Mouse (Mus musculus): ENCODE measurements around the gene Gm10837. TPM values are rescaled to one million over a fixed set of nuclear protein-coding genes. Genes with fewer than 3 reads are reported as not detected.

Gm10837 gene
- 0.09 TPM in 1 of 2 replicates, not detected in the other for polyA plus RNA-seq (2021; fragmentation: Nextera tagmentation)
- long read RNA-seq, experiment 1 = 0 reads
- long read RNA-seq, experiment 2, partial matches to known transcripts = 0 of 1 reads
- long read RNA-seq, experiment 2, other reads (novel, unspliced or antisense) = 0 of 1 reads

DNA sequence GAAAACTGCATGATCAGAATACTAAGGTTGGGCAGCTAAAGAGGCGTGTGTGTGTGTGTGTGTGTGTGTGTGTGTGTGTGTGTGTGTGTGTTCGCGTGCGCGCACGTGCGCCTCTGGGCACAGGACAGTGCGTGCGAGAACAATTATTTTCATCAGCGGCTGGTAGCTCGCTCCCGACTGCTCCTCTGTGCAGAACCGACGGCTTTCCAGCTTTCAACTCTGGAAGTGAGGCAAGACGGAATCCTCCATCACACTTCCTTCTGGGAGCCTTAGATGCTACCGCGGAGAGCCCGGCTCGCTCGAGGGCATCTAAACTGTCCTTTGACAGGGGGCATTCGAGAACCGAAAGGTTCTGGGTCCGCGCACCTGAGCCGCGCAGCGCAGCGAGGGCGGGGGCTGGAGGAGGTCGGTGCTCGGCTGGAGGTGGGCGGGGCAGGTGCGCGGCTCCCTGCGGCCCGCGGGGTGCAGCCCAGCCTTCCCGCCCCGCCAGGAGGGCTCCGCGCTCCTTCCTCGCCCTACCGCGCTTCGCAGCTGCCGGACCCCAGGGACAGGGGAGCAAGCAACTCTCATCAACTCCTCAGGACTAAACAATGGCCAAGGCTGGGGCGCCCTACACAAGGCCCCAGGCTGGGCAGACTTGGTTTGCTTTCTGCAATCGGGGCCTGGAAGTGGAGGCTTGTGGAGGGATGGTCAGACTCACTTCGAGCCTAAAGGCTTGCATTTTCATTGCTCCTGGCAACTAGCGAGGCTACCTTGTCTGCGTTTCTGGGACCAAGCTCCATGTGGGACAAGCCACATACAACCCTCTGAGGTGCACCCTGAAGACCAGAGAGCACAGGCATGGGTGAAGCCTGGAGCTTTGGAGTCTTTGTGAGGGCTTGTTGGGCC lies at the start of gene Gm10837:
TSS of gene Gm10837 (plus strand) at position 146 of the 888 bp plus-strand sequence.

DNA sequence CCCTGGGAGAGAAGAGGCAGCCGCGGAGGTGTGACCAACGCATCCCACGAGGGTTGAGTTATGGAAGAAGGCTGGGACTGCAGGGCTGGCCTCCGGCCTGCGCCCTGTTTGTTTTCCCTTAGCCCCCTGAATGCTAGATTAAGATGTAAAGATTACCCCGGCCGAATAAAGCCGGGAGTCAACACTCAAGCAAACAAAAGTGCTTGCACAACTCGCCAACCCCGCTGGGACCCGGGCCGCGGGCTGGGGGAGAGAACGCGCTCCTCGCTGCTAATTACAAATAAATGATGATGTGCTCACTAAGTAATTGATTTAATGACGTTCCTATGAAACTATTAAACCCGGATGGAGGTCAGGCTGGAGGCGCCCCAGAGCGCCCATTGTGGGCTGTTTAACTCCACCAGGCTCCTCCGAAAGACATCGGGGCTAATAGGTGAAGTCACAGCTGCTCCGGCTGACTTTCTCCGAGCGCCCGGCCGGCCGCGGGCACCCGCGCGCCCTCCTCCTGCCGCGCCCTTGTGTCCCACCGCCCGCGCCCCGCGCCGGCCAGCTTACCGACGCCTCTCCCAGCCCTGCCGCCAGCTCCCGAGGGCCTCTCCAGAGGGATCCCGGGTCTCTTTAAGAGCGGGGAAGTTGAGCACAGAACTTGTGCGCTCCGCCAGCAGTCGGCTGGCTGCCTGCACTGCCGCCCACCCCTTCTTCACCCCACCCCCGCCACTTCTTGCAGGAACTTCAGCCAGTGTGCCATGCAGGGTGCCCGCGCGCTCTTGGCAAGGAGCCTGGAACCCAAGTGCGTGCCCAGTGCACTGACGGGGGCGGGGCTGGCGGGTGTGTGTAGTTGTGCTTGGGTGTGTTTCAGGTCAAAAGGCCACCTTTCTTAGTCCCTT lies 39.6 kb upstream of the Gm10837 start, which contains the start of gene Gm5089:
TSS of gene Gm5089 (minus strand) at position 620 of the 887 bp plus-strand sequence.

DNA sequence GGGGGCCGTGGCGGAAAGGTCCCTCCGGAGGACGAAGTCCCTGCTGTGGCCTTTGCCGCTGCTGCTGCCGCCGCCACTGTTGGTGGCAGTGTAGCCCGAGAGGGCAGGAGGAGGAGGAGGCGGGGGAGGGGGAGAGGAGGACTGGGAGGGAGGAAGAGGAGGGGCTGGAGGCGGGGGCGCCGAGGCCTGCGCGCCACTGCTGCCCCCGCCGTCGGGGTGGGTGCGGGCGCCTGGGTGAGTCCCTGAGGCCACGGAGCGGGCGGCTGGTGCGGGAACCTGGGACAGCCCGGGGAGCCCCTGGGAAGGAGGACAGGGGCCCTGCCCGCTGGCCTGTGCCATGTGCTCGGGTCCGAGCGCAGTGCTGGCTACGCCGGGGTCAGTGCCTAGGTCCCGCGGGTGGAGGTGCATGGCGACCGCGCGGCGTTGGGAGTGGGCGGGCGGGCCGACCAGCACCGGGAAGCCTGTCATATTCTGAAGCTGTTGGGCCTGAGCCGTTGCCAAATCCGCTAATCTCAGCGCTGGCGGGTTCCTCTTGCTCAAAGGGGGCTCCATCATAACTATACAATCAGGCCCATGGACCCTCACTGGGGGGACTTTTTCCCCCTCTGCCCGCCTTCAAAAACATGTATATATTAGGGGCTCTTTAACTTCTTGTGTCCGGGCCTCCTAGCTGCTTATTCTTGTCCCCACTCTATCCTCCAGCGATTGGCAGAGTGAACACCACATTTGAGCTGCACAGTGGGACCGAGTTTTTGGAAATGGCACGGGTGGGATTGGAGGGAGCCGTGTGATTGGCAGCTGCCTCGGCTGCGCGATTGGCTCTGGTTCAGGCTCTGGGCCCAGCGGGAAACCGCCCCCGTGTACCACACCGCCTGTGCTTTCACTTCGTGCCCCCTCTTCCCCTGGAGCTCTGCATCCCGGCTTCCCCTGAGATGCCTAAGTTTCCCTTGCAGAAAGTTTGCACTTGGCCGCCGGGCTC lies 25.3 kb upstream of the Gm10837 start, which contains the start of gene Zic5:
TSS of gene Zic5 (minus strand) at position 915 of the 979 bp plus-strand sequence.

DNA sequence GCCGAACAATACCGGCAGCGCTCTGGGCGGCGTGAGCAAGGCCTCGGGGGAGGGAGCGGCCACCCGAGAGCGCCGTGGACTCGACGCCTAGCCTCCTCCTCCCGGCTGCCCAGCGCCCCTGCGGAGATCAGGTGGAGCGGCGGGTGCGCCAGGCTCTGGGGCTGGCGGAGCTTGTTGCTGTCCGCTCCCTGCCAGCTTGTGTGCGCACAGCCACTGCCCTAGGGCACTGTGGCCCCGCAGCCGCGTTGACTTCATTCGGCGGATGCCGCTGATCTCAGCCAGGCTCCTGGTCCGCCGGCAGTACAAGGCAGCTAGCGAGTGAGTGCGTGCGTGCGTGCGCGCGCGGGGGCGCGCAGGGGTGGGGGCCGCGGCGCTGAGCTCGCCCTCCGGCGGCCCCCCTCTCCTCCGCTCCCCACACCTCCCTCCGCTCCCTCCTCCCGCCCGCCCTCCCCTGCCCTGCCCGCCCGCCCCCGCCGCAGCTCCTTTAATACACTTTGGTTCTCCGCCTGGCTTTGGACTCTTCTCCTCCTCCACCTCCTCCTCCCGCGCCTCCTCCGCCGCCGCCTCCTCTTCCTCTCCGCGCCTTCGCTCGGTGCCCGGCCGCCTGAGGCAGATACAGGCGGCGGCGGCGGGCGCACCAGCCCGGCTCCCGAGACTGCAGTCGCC lies 15.4 kb upstream of the Gm10837 start, which contains the start of gene Zic2:
TSS of gene Zic2 (plus strand) at position 545 of the 666 bp plus-strand sequence.

DNA sequence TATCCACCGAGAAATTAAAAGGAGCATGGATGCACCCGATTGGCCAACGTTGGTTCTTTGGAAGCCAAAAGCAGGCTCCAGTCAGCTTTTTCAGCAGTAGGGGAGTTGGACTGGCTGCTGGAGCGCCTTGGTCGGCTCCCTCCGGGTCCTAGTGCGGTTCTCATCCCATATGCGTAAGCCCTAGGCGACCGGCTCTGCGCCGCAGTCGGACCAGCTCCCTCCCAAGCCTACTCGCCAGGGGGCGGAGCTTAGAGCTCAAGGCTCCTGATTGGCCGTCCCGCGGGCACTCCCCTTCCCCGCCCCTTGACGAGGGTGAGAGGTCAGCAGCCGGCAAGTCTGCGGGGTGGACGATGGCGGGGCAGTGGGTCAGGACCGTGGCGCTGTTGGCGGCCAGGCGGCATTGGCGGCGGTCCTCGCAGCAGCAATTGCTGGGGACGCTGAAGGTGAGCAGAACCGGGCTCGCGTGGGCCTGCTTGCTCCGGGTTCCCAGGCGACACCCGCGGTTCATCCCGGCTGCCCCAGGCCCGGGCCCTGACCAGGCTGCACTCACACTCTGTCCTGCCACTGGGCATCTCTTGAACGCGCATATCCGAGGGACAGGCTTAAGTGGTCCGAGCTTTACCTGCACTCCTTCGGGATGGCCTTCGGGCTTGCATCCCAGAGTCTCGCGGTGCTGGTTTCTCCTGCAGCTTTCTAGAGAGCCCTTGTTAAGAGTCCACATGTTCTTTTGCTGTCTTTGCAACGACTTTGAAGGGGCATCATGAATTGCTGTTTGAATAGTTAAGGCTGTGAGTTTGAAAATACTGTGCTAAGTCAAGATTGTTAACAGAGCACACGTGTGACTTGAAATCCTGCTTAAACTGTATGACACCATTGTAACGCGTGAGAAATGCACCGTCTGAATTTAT lies 43.9 kb downstream of the Gm10837 start, which contains the start of gene Pcca:
TSS of gene Pcca (plus strand) at position 308 of the 908 bp plus-strand sequence.

Other genes starting within 250 kb of the Gm10837 start
- not detected in 2 replicates for gene Gm5089, start 39.5 kb upstream of the Gm10837 start, polyA plus RNA-seq (2021; fragmentation: Nextera tagmentation)
- 1.6 and 1.9 TPM in 2 replicates for gene Zic5, start 24.9 kb upstream of the Gm10837 start, polyA plus RNA-seq (2021; fragmentation: Nextera tagmentation)
- 4.7 and 5.9 TPM in 2 replicates for gene Zic2, start 15.2 kb upstream of the Gm10837 start, polyA plus RNA-seq (2021; fragmentation: Nextera tagmentation)
- 14.8 and 20.5 TPM in 2 replicates for gene Pcca, start 43.7 kb downstream of the Gm10837 start, polyA plus RNA-seq (2021; fragmentation: Nextera tagmentation)